13 mouse cellular contexts compared by ENCODE assay signal in the genomic region with DNA sequence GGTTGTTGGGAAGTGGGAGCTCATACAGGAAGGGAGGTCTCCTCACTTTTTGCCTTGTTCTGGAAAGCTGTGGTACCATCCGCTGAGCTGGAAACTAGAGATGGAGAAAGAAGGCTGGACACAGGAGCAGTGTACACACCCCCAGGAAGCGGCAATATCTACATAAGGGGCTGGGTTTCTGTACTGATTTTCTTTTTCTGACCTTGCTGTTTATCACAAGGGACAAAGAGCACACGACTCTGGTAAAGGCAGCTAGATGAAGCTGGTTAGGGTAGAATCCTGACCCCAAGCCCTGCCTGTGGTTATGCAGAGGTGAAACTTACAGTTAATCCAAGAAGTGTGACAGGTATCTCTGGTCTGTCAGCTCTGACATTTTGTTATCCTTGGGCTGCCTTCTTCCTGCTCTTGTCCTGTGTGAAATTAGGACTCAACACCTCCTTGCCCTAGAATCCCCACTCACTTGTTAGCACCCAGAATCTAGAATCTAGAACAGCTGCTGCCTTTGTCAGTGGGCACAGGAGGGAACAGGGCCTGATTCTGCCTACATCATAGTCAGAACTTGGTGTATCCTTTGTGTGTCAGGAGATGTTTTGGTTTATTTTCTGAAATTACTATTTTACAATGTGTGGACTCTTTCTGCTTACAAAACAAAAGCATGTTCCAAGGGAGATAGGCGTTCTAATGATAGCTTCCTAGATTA.
"Had no signal": no experiment of that assay in that cellular context is flagged by ENCODE, and none has a peak within 500 bp of the region (broad histone marks: within the 10 kb centered on the region; RNA-seq: fewer than 3 reads in every experiment).

No protein-coding gene starts in this region.

- H3K4me2 ChIP-seq: limb, embryonic 15.5 days; lung, embryonic 14.5 days; midbrain, embryonic 12.5 days had no signal

- DNase-seq: kidney, adult 11 months; kidney, postnatal 10 days; kidney, postnatal 4 days; lung, embryonic 14.5 days; lung, postnatal 14 days; spleen, adult 18-20 months; thymus, postnatal 36 days had no signal

- H3K9me3 ChIP-seq: limb, embryonic 15.5 days had no signal

- H3K4me1 ChIP-seq: limb, embryonic 15.5 days; midbrain, embryonic 12.5 days had no signal

- H3K36me3 ChIP-seq: midbrain, embryonic 12.5 days had no signal

- H3K4me3 ChIP-seq: left cerebral cortex, adult 2 months; limb, embryonic 15.5 days; megakaryocyte, embryonic 14.5 days; midbrain, embryonic 12.5 days had no signal

- H3K27me3 ChIP-seq: limb, embryonic 15.5 days; megakaryocyte, embryonic 14.5 days; midbrain, embryonic 12.5 days had no signal

- H3K27ac ChIP-seq: left cerebral cortex, adult 2 months; limb, embryonic 15.5 days; macrophage; midbrain, embryonic 12.5 days had no signal

- H3K9ac ChIP-seq: limb, embryonic 15.5 days; lung, embryonic 14.5 days; midbrain, embryonic 12.5 days had no signal

- ATAC-seq: midbrain, embryonic 16.5 days had no signal
